ENCODE assay signal across 9 mouse cellular contexts in the genomic region with DNA sequence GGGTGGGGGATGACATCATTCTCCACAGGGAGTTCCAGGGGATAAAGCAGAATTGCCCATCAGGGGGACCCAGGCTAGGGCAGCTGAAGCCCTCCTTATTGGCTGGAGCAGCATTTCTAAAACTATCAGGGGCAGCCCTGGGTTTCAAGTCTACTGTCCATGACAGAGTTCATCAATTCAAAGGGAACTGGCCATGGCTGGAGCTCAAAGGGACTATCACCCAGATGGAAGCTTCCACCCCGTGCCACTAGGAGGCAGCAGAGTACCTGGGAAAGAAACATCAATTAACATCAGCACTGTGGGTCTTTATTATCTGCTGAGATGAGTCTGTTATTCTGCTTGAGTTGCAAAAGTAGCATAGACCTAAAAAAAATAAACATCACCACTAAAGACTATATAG.
DNase-seq lines count a peak whose midpoint lies in the region; ATAC-seq and TF ChIP-seq lines count a peak whose summit lies in the region.
"Had no signal": no experiment of that assay in that cellular context is flagged by ENCODE, and none has a peak within 500 bp of the region (broad histone marks: within the 10 kb centered on the region; RNA-seq: fewer than 3 reads in every experiment).

No protein-coding gene starts in this region.

- WGBS in thymus, adult 2 months = 0% methylated on average over 1 of the region's 1 CpGs

- ATAC-seq in CD4-positive, CD25-positive, alpha-beta regulatory T cell, adult 4 months = no peak
- 0 out of 2 replicates have a peak, but pooled peaks have one; percentile 59 for ATAC-seq in megakaryocyte-erythroid progenitor cell, adult 5-6 weeks (replicated peaks; ENCODE audit: low FRiP score, low TSS enrichment, poor library complexity, severe bottlenecking)

- no peak for TF ChIP-seq POLR2A in thymus, adult 2 months (IDR thresholded peaks at IDR 0.05; ENCODE audit: control insufficient read depth, extremely low read depth, insufficient read depth, low read length, poor library complexity)

- H3K27me3 ChIP-seq in thymus, adult 2 months (ENCODE audit: control insufficient read depth, insufficient read depth, low read length) = no peaks in the 10 kb centered on the region
- H3K27me3 ChIP-seq: hindbrain, embryonic 15.5 days had no signal

- peak; percentile 1 for DNase-seq in CD4-positive, CD25-positive, alpha-beta regulatory T cell, adult 2 months (ENCODE audit: low read depth, low spot score)
- DNase-seq in R1 (ENCODE audit: low read depth, low spot score) = peak; percentile 46
- DNase-seq in cerebellum, postnatal 25 days = peak; percentile 51 to 74
- DNase-seq in heart, postnatal 4 days = peak; percentile 63
- peak; percentile 71 to 86 for DNase-seq in layer of hippocampus, postnatal 25 days (ENCODE audit: extremely low spot score in 1 of 2, low spot score in 1 of 2)
- peak; percentile 22 for DNase-seq in thymus, adult 2 months

- no peaks in the 10 kb centered on the region for H3K36me3 ChIP-seq in thymus, adult 2 months (ENCODE audit: control insufficient read depth, insufficient read depth, low read length)
- H3K36me3 ChIP-seq: hindbrain, embryonic 15.5 days had no signal

- no peak overlapping the region for H3K4me3 ChIP-seq in thymus, adult 2 months (ENCODE audit: control insufficient read depth, insufficient read depth, low read length)
- H3K4me3 ChIP-seq: hindbrain, embryonic 15.5 days had no signal

- no peaks in the 10 kb centered on the region for H3K4me1 ChIP-seq in thymus, adult 2 months (replicated peaks; ENCODE audit: control insufficient read depth, insufficient read depth, low read length)
- H3K4me1 ChIP-seq: hindbrain, embryonic 15.5 days had no signal

- no peak for TF ChIP-seq CTCF in thymus, adult 2 months (IDR thresholded peaks at IDR 0.05; ENCODE audit: borderline replicate concordance, control insufficient read depth, extremely low read depth, insufficient read depth, low read length, poor library complexity)

- H3K27ac ChIP-seq in thymus, adult 2 months (ENCODE audit: control insufficient read depth, insufficient read depth, low read length) = no peak overlapping the region
- H3K27ac ChIP-seq: hindbrain, embryonic 15.5 days had no signal

Comparison
In these comparisons a context has a peak if more than half of its experiments do, and no peak if none do; other contexts are left out.
1. DNase-seq: peak in every context shown above with its lines; median percentile 78 in layer of hippocampus, postnatal 25 days; 63 in heart, postnatal 4 days; 62 in cerebellum, postnatal 25 days; 46 in R1; 22 in thymus, adult 2 months; 1 in CD4-positive, CD25-positive, alpha-beta regulatory T cell, adult 2 months.